Mouse (Mus musculus) gastrocnemius, postnatal 4 days (tissue): ENCODE measurements around the gene Ssr1. TPM values are rescaled to one million over a fixed set of nuclear protein-coding genes. Genes with fewer than 3 reads are reported as not detected.

Experiments
- DNase-seq, 2 experiments: peaks; one replicate each; pipeline ENCODE4 v3.0.0; 2021 to 2022; ENCODE audit warnings: low spot score in 2 of 2, mixed read lengths in 2 of 2
- total RNA-seq, 2 experiments: library from RNA; stranded (reverse); gene quantifications; 2 replicates each; pipeline ENCODE4 v1.2.3; 2021

Gene Ssr1
- total RNA-seq, 2 experiments from 2014 or later = 98.4 to 104 TPM

- no peak for DNase-seq
These were observed 13.0 kb downstream of the Ssr1 start for GRCm38 (mm10) chr13:37981063-37981462.

DNA sequence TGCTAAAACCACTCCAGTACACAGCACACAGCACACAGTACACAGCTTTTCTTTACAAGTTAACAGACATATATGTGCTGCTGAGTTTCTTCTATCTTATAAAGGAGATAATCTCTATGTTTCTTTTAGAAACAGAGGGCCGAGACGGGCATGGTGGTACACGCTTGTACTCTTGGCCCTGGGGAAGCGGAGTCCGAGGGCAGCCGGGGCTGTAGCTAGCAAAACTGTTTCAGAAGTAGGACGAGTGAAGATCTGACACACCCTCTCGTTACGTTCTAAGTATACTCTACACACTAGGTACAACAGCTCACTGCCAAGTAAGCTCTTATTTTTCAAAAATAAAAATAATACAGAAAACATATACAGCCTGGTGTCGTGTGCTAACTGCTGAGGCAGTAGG, 13.7 kb downstream of the Ssr1 start:
- DNase-seq = no peak

GRCm38 (mm10) chr13:37979506-37979905, 14.5 kb downstream of the Ssr1 start:
- DNase-seq = no peak

DNA sequence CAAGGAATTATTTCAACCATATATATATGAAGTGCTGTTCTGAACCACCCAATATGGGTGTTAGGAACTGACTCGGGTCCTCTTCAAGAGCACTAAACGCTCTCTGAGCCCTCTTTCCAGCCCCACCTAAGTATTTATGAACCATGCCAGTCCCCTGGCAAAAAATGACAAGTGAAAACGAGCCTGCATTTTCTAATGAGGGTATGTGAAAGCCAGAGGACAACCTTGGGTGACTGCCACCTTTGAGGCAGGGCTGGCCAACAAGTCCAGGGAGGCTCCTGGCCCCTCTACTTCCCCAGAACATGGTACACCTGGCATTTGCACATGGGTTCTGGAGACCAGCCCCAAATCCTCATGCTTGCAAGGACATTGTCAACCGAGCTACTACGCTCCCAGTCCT, 19.3 kb downstream of the Ssr1 start:
- DNase-seq = no peak

- no peak for DNase-seq
These were observed 20.0 kb downstream of the Ssr1 start for GRCm38 (mm10) chr13:37974036-37974435.

DNA sequence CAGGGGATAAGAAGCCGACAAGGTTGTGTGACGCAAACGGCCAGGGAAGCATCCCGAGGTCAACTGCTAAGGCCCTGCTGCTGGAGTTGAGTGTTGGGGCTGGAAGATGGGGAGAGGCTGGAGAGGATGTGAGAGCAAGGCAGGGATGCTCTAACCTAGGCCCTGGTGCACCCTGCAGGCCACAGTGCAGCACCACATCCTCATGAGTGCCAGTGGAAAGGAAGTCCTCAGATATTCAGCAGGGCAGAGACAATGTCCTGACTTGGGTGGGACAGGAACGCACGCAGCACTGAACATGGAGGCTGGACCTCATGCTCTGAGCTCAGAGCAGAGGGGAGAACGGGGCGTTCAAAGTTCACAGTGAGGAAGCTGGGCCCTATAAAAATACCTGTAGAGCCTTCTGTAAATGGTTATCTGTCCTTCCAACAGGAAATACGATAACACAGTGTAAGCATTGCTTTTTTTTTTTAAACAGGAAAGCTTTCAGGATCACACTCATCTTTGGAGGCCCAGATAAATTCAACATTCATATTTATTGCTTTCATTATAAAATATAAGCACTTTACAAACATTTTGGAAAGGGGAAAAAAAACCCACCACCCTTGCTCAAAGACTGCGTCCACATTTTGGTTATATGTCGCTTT, 23.0 kb downstream of the Ssr1 start:
- DNase-seq = no peak

DNA sequence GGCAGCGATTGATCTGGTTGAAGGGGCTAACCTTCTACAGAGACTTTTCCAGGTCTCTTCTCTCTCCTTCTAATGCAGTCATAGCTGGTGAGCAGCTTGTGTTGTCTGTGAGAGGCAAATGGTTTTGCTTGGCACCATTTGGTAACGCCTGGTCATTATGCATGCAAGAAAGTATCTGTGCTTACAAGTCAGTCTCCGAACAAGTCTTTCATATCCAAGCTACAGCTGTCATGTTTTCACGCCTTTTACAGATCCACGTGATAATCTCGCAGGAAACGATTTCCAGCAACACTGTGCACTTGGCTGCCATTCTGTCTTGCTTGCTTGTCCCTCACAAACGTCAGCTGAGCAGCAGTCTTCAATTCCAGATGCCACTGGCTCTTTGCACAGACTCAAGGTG, 24.0 kb downstream of the Ssr1 start:
- DNase-seq = no peak

DNA sequence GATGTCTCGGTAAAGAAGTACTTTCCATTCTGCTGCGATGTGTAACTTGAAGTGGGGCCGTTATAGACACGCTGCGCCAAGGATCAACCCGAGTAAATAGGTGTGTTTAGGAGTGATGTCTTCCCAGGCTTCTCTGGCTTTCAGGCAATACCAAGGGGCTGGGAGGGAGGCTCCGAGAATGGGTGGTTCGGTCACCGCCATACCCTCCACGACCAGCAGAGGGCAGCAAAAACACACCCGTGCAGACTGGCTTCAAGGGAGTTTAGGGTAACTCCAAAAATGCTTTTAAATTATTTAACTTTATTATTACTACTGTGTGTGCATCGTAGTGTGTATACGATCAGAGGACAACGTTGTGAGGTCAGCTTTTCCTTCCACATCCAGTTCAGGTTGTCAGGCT, 24.7 kb downstream of the Ssr1 start:
- DNase-seq = peak; percentile 79 to 84

GRCm38 (mm10) chr13:37967565-37967964, 26.5 kb downstream of the Ssr1 start:
- no peak for DNase-seq

GRCm38 (mm10) chr13:37967052-37967437, 27.0 kb downstream of the Ssr1 start:
- DNase-seq = peak in 1 of 2 experiments; percentile 50

- DNase-seq = no peak
These were observed 27.6 kb downstream of the Ssr1 start for GRCm38 (mm10) chr13:37966256-37967051.

- DNase-seq = no peak
These were observed 28.7 kb downstream of the Ssr1 start for GRCm38 (mm10) chr13:37965126-37965914.

- no peak for DNase-seq
These were observed 29.6 kb downstream of the Ssr1 start for GRCm38 (mm10) chr13:37964128-37965087.

DNA sequence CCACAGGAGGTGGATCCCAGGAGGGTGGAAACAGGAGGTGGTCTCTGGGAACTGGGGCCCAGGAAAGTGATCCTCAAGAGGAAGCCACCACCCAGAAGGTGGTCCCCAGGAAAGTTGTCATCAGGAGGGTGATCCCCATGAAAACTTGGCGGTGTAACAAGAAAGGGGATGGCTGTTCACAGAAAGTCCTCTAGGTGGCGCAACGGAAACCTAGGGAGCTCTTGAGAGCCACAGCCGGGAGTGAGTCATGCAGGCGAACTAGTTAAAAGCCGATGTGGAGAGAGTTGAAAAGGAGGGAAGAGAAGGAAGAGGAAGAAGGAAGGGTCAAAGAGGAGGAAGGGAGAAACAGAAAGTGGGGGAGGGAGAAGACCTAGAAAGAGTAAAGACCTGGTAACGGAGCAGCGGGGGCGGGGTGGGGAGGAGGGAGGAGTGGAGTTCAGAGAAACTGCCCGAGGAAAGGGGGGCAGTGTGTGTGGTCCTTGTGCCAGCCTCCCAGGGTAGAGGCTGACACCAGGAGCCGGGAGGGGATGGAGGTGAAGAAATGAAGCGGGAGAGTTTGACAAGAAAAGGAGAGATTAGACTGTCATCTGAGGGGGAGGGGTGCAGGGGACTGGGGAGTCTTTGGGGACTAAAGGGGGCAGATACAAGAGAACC, 30.5 kb downstream of the Ssr1 start:
- peak; percentile 50 to 73 for DNase-seq

DNA sequence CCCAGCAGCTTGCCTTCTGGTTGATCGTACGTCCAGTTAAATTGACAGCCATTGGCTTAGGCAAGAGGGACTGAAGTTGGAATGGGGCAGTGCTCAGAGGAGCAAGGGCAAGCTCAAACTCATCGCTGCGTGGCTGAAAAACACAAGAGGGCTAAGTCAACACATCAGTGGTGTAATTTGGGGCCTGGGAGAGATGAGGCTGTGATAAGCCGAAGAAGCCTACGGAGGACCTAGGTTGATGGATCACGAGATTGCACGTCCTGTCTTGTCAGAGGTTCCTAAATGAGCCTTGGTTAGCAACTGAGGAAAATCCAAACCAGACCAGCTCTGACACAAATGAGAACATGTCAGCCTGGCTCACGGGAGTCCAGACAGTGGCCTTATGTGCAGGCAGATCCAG, 31.5 kb downstream of the Ssr1 start:
- DNase-seq = no peak

DNA sequence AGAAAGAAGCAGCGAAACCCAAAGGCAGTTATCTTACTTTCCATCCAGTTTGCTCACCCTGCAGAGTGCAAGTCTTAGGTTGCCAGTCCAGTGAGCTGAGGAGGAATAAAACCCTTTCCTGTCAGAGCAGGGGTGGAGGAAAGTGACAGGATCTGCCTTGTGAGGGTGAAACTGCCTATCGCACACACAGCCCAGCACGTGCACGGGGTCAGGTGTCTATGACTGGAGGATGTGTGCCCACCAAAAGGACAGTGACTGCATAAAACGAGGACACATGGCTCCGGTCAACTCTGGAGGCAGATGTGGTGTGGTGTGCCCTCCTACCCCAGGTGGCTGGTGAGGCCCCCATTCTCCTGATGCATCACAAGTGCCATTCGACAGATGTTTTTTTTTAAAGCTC, 34.1 kb downstream of the Ssr1 start:
- DNase-seq = no peak

- DNase-seq = no peak
These were observed 34.6 kb downstream of the Ssr1 start for GRCm38 (mm10) chr13:37959239-37959907.

DNA sequence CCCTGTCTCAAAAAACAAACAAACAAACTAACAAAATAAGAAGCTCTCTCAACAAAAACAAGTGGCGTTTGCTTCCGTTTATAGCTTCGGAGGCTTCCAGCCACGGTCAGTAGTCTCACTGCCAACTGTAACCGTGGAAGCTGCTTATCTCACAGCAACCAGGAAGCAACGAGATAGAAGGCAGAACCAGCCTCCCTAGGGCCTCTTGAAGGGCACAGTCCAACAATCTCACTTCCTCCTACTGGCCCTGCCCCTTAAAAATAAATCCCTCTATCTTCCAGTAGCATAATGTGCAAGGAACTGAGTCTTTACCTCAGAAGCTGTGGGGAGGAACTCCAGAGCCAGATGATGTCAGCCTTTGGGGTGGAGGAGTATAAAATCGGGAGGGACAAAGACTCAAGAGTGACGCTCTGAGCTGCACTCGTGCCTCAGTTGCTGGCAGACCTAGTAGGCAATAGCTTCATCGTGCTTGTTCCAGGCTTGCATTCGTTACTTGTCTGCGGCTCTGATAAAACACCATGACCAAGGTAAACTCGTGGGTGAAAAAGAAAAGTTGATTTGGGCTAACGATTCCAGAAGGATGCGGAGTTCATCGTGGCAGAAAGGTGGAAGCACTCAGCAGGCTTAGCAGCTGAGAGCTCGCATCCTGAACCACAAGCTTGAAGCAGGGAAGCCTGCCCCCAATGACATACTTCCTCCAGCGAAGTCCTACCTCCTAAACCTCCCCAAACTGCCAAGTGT, 35.3 kb downstream of the Ssr1 start:
- no peak for DNase-seq

DNA sequence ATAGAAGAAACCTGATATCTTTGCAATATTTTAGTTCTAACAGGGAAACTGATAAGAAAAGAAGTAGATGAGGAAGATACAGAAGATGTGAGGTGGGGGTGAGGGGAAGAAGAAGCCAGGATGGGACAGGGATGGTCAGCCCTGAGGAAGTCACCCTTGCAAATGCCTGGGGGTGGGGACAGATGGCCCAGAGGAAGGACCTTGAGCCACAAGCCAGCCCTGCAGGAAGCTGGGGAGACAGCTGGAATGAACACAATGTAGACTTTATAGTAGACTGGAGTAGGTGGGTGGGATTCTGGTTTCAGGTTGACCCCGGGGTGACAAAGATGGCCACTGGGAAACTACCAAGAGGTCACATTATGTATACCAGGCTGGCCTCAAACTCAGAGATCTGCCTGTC, 39.7 kb downstream of the Ssr1 start:
- DNase-seq = no peak
